Mouse (Mus musculus) mesoderm, embryonic 11.5 days (tissue): ENCODE data around the gene Rsad2.
A peak's percentile ranks its signal among the peaks of the same experiment; 100 is the strongest.
"Not testable (repeated sequence)": the region's sequence is repeated elsewhere in the genome, so short reads cannot be mapped to it uniquely, and the experiment has no call there.

Source experiments
- DNase-seq: peaks from one replicate; pipeline ENCODE4 v3.0.0-alpha.2; 2012; ENCODE audit warnings: low read depth, low spot score

Gene Rsad2

GRCm38 (mm10) chr12:26456028-26456698 is at the start of gene Rsad2:
Gene Rsad2, minus strand, starts transcription at chr12:26456452.
- DNase-seq = peak; percentile 64

GRCm38 (mm10) chr12:26501042-26501441 is 44.8 kb upstream of the Rsad2 start:
- no peak for DNase-seq

- DNase-seq = no peak
These were observed 33.7 kb upstream of the Rsad2 start for GRCm38 (mm10) chr12:26489942-26490341.

- DNase-seq = no peak
These were observed 32.5 kb upstream of the Rsad2 start for GRCm38 (mm10) chr12:26488617-26489274.

GRCm38 (mm10) chr12:26487874-26488616 is 31.8 kb upstream of the Rsad2 start:
- peak; percentile 71 for DNase-seq

GRCm38 (mm10) chr12:26485738-26486580 is 29.7 kb upstream of the Rsad2 start:
- not testable (repeated sequence) for DNase-seq

- no peak for DNase-seq
These were observed 22.1 kb upstream of the Rsad2 start for GRCm38 (mm10) chr12:26478196-26479004.

- no peak for DNase-seq
These were observed 20.9 kb upstream of the Rsad2 start for GRCm38 (mm10) chr12:26477198-26477597.

GRCm38 (mm10) chr12:26473746-26474145 is 17.5 kb upstream of the Rsad2 start:
- DNase-seq = no peak

GRCm38 (mm10) chr12:26472770-26473481 is 16.7 kb upstream of the Rsad2 start:
- no peak for DNase-seq

GRCm38 (mm10) chr12:26471376-26471775 is 15.1 kb upstream of the Rsad2 start:
- no peak for DNase-seq

GRCm38 (mm10) chr12:26470042-26470409 is 13.8 kb upstream of the Rsad2 start:
- DNase-seq = no peak

- DNase-seq = peak; percentile 78
These were observed 13.1 kb upstream of the Rsad2 start, which contains the start of gene Cmpk2 for GRCm38 (mm10) chr12:26469098-26470041. Gene Cmpk2, plus strand, starts transcription at chr12:26469204.

GRCm38 (mm10) chr12:26465600-26465999 is 9.3 kb upstream of the Rsad2 start:
- no peak for DNase-seq

- DNase-seq = no peak
These were observed 3.8 kb upstream of the Rsad2 start for GRCm38 (mm10) chr12:26460091-26460490.

GRCm38 (mm10) chr12:26454682-26455081 is 1.6 kb downstream of the Rsad2 start:
- no peak for DNase-seq

- no peak for DNase-seq
These were observed 3.3 kb downstream of the Rsad2 start for GRCm38 (mm10) chr12:26452951-26453350.

GRCm38 (mm10) chr12:26451150-26451549 is 5.1 kb downstream of the Rsad2 start:
- DNase-seq = no peak

GRCm38 (mm10) chr12:26449483-26449882 is 6.8 kb downstream of the Rsad2 start:
- no peak for DNase-seq
